Mouse (Mus musculus): ENCODE results near the gene Akap8l.

DNA sequence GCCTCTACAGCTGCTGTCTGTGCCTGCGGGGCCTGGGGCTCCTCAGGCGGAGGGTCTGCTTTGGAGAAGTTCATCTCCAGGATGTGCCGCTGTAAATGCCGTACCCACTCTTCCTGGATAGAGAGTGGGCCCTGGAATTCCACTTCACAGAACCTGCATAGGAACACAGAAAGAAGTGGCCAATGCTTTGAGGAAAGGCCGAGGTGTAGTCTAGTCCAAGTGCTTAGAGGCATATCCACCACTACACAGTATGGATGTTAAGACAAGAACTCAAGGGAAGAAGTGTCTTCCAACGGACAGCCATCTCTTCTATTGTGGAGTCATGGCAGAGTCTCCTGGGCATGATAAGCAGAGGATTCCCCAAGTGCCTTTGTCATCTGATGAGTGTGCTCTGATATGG lies 4.6 kb upstream of the Akap8l start:
- TF ChIP-seq ZC3H11A (IDR thresholded peaks at IDR 0.05; ENCODE audit: borderline replicate concordance, low read depth, low read length), result no peak
- TF ChIP-seq ZNF384 (IDR thresholded peaks at IDR 0.05; ENCODE audit: low read depth, low read length), result no peak
